Mouse (Mus musculus): ENCODE measurements around the gene Sf3b4.
"Not testable (repeated sequence)": the region's sequence is repeated elsewhere in the genome, so short reads cannot be mapped to it uniquely, and the experiment has no call there.

Sf3b4 gene

GRCm38 (mm10) chr3:96174042-96174441 lies 1.9 kb downstream of the Sf3b4 start:
- DNase-seq (ENCODE audit: low spot score in 2 of 2): not testable (repeated sequence)

- no peak for DNase-seq (ENCODE audit: low spot score in 2 of 2)
Observed at GRCm38 (mm10) chr3:96175251-96175650, 3.1 kb downstream of the Sf3b4 start.

- DNase-seq (ENCODE audit: low spot score in 2 of 2): no peak
Observed at GRCm38 (mm10) chr3:96178427-96178826, 6.3 kb downstream of the Sf3b4 start.

- no peak for DNase-seq (ENCODE audit: low spot score in 2 of 2)
Observed at GRCm38 (mm10) chr3:96178902-96179301, 6.8 kb downstream of the Sf3b4 start.

DNA sequence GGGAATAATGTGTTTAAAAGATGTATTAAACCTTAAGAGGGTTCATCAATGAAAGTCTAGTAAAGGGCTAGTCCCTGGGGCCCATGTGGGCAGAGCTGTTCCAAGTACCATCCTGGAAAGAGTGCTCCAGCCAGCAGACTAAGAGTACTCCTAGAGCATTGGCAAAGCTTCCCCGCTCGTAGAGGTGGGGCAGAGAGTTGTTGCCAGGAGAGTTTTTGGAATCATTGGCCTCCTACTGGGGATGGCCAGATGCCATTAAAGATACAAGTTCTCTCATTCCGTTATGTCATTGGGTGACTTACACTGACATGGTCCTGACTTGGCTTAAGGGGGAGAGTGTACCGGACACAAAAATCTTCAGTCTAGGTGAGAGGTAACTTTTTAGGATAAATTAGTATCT lies 7.4 kb downstream of the Sf3b4 start:
- no peak for DNase-seq (ENCODE audit: low spot score in 2 of 2)

DNA sequence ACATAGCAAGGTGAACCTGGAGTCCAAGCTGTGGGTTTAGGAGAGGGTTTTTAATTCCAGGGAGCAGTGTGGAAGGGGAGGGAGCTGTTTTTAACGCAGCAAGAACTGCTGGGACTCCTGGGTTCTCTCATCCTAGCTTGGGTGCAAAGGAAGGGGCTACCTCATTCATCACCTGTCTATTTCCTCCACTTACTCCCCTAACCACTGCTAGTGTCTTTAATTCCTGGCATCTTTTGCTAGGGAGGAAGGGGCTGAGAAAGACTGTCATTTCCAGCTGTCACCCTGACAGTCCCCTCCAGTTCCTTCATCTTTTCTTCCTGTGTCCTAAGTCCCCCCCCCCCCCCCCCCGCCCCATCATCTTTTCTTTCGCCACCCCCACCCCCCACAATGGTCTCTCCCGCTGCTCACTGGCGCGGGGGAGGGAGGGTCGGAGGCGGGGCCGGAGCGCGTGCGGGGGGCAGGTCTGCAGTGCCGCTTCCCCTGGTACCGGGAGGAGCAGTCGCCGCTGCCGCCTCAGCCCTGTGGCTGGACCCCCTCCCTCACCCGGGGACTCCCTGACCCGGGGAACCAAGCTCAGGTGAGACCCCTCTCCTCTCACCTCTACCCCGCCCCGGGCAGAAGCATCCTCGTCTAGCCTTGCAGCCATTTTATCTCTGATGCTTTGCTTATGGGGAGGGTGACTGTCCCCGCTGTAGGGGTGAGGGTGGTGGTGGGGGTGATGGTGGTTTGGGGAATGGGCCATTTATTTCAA lies 8.8 kb downstream of the Sf3b4 start, which contains the start of gene Sv2a:
Sv2a (plus strand) TSS at position 425 of the 751 bp plus-strand sequence.
- DNase-seq (ENCODE audit: low spot score in 2 of 2): peak; percentile 37 to 39

DNA sequence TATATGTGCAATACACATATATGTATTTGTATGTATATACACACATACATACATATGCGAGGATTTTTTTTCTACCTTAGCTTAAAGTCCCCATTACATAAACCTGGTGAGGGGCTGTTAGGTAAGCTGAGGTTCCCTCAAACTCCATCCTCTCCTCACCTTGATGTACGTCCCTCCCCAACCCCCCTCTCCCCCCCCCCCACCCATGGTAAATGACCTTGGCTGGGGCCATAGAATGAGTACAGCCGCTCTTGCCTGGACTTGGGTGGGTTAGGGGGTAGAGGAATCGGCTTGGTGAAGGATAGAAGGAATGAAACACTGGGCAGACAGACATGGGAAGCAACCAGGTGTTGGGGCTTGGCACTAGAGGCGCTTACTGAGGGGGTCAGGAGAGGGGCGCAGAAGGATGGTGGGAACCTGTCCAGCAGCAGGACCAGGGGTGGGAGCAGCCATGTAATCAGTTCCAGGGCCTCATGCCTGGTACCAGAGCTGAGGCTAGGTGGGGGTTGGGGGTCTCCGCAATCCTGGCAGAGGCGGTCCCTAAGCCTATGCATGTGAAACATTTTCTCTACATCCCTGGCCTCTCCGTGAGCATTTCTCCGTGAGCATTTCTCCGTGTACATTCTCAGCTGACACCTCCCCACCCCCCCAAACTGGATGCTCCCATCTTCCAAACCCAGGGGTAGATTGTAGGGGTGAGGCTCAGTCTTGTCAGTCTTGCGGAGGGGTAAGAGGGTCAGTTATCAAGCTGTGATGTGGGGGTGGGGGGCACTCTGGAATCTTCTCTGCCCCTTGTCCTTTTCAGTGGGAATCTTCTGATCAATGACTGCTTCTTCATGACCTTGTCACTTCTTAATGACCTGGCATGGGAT lies 9.6 kb downstream of the Sf3b4 start:
- no peak for DNase-seq (ENCODE audit: low spot score in 2 of 2)

DNA sequence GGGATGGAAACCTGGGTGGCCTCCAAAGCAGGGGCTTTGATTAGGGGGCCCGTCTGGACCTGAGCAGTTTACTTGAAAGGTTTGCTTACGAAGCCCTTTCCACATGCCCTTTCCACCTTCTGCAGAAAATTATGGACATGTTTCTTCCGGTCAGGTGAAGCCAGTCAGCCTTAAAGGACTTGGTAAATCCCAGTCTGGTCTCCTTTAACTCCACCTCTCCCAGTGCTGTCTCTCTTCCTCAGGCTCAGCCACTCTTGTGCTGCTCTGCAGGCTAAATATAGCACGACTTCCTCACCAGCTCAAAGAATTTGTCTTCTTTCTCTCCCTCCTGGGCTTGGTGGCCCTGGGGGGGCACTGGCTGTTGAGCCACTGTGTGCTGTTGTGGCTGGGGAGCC lies 10.2 kb downstream of the Sf3b4 start:
- DNase-seq (ENCODE audit: low spot score in 2 of 2): no peak

DNA sequence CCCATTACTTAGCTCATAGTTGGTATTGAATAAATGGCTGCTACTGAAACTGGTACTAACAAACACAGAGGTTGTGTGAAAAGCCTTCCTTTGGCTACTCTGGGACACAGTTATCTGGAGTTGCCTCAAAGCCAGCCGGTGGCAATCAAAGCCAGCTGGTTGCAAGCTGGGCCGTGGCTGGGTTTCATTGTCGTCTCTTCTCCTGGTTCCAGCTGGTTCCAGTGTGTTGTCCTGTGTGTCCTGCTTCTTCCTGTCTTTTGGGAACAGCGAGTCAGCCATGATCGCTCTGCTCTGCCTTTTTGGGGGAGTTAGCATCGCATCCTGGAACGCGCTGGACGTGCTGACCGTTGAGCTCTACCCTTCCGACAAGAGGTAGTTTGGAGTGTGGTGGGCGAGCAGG lies 20.8 kb downstream of the Sf3b4 start:
- DNase-seq (ENCODE audit: low spot score in 2 of 2): no peak

DNA sequence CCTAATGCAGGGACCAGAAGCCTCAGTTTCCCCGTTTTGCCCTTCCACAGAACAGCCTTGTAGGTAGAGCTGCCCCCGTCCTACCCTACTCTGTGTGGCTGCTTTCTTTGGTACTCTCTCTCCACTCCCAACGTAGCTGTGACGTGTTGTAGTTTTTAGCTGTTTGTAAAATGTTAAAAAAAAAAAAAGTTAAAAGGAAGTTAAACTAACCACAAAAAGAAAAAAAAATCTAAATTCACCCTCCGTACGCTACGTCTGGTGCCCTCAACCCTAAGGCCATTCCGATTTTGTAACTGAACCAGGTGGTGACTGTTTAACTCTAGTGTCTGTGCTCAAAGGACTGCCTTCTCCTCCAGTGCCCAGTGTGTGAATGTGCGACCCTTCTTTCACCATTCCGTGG lies 22.8 kb downstream of the Sf3b4 start:
- DNase-seq (ENCODE audit: low spot score in 2 of 2): no peak

DNA sequence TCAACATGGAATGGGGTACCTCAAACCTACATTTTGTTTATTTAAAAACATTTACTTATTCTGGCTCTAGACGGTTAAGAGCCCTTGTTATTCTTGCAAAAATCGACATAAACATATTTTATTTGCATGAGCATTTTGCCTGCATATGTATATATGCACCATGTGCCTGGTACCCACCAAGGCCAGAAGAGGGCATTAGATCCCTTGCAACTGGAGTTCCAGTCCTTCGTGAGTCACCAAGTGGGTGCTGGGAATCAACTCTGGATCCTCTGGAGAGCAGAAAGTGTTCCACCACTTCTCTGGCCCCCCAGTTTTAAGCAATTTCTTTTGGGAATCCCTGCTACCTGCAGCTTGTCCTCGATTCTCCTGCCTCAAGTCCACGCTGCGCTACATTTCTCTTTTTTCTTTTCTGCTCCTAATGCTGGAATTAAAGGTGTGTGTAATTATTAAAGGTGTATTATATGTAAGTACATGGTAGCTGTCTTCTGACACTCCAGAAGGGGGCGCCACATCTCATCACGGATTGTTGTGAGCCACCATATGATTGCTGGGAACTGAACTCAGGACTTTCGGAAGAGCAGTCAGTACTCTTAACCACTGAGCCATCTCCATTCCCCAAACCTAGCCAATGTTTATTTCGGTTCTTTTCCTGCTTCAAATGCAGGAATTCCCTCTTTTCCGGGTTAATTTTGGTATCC lies 23.6 kb downstream of the Sf3b4 start:
- no peak for DNase-seq (ENCODE audit: low spot score in 2 of 2)

- DNase-seq (ENCODE audit: low spot score in 2 of 2): no peak
Observed at GRCm38 (mm10) chr3:96196437-96197128, 24.5 kb downstream of the Sf3b4 start.

DNA sequence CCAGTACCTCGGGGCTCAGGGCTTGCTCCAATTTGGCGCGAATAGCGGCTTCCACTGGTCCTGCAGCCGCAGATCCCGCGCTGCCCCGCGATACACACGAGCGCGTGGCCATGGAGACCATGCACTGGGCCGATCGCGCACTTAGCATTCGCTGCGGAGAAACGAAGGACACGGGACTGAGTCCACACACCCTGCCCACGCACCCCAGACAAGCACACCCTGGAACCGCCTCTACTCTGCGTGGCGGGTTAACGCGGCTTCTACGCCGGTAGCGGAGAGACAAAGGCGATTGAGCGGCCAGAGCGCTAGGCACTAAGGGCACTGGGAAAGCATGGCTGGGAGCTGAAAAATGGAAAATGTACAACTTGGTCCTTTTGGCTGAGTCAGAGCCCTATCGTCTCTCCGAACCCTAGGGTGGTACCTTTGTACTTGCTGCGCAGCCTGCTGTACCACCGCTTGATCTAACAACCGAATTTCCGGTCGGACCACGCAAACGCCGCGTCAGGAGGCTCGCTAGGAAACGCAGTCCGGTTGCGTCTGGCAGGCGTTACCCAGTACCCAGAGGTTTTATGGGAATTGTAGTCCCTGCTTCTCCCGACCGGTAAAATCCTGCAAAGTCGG lies 25.1 kb downstream of the Sf3b4 start:
- peak; percentile 90 for DNase-seq (ENCODE audit: low spot score in 2 of 2)

DNA sequence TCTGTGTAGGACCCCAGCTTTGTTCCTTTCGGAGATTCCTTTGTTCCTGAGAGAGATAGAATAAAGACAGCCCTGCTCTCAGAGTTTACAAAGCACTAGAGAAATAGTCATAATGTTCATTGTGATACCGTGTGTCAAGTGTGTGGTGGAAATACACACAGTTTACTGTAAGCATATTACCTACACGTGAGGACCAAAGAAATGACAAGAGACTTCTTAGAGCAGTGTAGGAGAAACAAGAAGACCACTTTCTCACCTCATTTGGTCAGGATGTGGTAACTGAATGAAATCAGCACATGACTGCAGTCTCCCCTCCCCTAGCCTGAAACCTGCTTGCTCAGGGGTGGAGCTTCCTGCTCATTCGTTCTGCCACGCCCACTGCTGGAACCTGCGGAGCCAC lies 26.0 kb downstream of the Sf3b4 start:
- DNase-seq (ENCODE audit: low spot score in 2 of 2): peak; percentile 60 to 65

DNA sequence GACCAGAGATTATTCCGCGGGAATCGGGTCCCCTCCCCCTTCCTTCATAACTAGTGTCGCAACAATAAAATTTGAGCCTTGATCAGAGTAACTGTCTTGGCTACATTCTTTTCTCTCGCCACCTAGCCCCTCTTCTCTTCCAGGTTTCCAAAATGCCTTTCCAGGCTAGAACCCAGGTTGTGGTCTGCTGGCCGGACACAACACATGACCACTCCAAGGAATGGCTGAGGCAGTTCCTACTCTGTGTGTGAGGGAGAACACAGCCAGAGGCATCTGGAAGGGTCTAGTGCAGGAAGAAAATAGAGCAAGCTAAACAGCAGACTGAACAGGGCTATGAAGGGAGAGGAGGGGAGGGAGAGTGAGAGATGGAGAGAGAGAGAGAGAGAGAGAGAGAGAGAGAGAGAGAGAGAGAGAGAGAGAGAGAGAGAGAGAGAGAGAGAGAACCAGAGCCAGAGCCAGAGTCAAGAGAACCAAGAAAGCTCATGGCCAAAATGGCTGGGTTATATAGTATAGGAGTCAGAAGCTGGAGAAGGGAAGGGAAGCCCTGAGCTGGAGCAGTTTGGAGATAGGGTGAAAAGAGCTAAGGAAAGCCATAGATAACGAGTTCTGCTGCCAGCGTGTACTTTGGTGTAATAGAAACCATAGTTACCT lies 26.6 kb downstream of the Sf3b4 start:
- not testable (repeated sequence) for DNase-seq (ENCODE audit: low spot score in 2 of 2)

DNA sequence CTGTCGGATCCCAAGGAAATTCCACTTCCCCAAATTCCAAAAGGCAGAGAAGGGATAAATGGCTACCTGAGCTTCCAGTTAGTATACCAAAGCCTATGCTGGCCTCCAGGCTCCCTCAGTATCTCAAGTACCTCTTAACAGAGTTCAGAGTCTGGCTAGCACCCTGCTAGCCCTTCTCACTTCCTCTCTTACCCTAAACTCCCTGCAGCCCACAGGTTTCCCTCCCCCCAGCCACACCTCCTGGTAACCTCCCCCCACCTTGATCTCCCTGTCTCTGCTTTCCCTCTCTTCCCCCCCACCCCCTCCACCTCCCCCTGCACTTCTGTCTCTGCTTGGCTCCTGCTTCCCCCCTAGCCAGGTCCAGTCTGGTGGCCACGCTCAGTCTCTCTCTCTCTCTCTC lies 27.6 kb downstream of the Sf3b4 start:
- DNase-seq (ENCODE audit: low spot score in 2 of 2): peak; percentile 36

DNA sequence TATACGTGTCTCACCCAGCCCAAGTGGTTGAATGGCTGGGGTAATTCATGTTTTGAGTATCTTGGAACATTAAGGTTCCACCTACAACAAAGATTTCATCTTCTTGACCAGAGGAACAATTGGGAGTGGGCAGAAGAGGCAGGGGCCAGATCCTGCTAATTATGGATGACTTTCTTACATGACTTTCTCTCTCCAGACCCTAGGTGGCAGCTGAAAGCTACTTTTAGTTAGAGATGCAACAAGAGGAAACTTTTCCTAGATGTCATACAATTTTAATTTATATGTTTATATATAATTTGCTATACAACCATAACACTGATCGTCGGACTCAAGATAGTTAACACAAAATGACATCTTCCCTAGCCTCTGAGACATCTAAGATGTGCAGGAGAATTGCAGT lies 35.7 kb downstream of the Sf3b4 start:
- DNase-seq (ENCODE audit: low spot score in 2 of 2): no peak

- no peak for DNase-seq (ENCODE audit: low spot score in 2 of 2)
Observed at GRCm38 (mm10) chr3:96209242-96209641, 37.1 kb downstream of the Sf3b4 start.

GRCm38 (mm10) chr3:96219191-96219641 lies 47.1 kb downstream of the Sf3b4 start:
- peak; percentile 55 to 62 for DNase-seq (ENCODE audit: low spot score in 2 of 2)

DNA sequence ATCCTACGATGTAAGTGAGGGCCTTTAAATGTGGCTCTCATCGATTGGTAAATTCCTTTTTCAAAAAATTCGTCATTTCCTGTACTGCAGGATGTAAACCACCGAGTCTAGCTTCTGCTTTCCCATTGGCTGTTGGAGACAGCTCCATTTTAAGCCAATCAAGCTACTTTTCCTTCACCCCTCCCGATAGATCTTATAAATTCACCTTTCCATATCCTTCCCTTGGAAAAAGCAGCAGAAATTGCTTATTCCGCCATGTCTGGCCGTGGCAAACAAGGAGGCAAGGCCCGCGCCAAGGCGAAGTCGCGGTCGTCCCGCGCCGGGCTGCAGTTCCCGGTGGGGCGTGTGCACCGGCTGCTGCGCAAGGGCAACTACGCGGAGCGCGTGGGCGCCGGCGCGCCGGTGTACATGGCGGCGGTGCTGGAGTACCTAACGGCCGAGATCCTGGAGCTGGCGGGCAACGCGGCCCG lies 47.6 kb downstream of the Sf3b4 start, which contains the start of the genes Bola1 and Hist2h2ab:
Bola1 (minus strand) TSS at position 49 of the 470 bp plus-strand sequence.
Hist2h2ab (plus strand) TSS at position 205 of the 470 bp plus-strand sequence.
- DNase-seq (ENCODE audit: low spot score in 2 of 2): peak; percentile 79 to 85

All from spleen, postnatal 36 days (tissue).